Mouse (Mus musculus): ENCODE measurements around the gene Naxd. TPM values are rescaled to one million over a fixed set of nuclear protein-coding genes. Genes with fewer than 3 reads are reported as not detected.
"Not testable (repeated sequence)": the region's sequence is repeated elsewhere in the genome, so short reads cannot be mapped to it uniquely, and the experiment has no call there.

The Naxd gene
- polyA plus RNA-seq, 1 experiment: 3.1 TPM

- H3K4me1 ChIP-seq (ENCODE audit: control insufficient read depth): peaks cover 2% of the 10 kb centered on the region
- TF ChIP-seq TAL1 (IDR thresholded peaks at IDR 0.05; ENCODE audit: low read length) (no peak), GATA1 (IDR thresholded peaks at IDR 0.05; ENCODE audit: low read length) (no peak)
- no peak overlapping the region for H3K4me3 ChIP-seq (replicated peaks)
- no peaks in the 10 kb centered on the region; the same call in 1 of the 2 replicates for H3K36me3 ChIP-seq (ENCODE audit: control insufficient read depth)
- H3K27me3 ChIP-seq (ENCODE audit: control insufficient read depth): no peaks in the 10 kb centered on the region
- no peaks in the 10 kb centered on the region for H3K9me3 ChIP-seq (ENCODE audit: control insufficient read depth, low read length)
These were observed 39.1 kb upstream of the Naxd start for GRCm38 (mm10) chr8:11457981-11458836.

- Histone ChIP-seq H3K27me3 (ENCODE audit: control insufficient read depth) (no peaks in the 10 kb centered on the region), H3K9me3 (ENCODE audit: control insufficient read depth, low read length) (no peaks in the 10 kb centered on the region), H3K4me3 (replicated peaks) (no peak overlapping the region), H3K4me1 (ENCODE audit: control insufficient read depth) (peaks cover 2% of the 10 kb centered on the region), H3K36me3 (ENCODE audit: control insufficient read depth) (no peaks in the 10 kb centered on the region; the same call in 1 of the 2 replicates)
- TF ChIP-seq GATA1 (IDR thresholded peaks at IDR 0.05; ENCODE audit: low read length) (no peak), TAL1 (IDR thresholded peaks at IDR 0.05; ENCODE audit: low read length) (no peak)
These were observed 38.3 kb upstream of the Naxd start for GRCm38 (mm10) chr8:11459016-11459415.

- no peak overlapping the region for H3K4me3 ChIP-seq (replicated peaks)
- no peaks in the 10 kb centered on the region for H3K9me3 ChIP-seq (ENCODE audit: control insufficient read depth, low read length)
- TF ChIP-seq TAL1 (IDR thresholded peaks at IDR 0.05; ENCODE audit: low read length): no peak
- no peak for TF ChIP-seq GATA1 (IDR thresholded peaks at IDR 0.05; ENCODE audit: low read length)
- no peaks in the 10 kb centered on the region for H3K27me3 ChIP-seq (ENCODE audit: control insufficient read depth)
- H3K4me1 ChIP-seq (ENCODE audit: control insufficient read depth): peaks cover 2% of the 10 kb centered on the region
- H3K36me3 ChIP-seq (ENCODE audit: control insufficient read depth): no peaks in the 10 kb centered on the region
These were observed 36.4 kb upstream of the Naxd start for GRCm38 (mm10) chr8:11460934-11461333.

GRCm38 (mm10) chr8:11461847-11462246 is 35.5 kb upstream of the Naxd start:
- no peaks in the 10 kb centered on the region for H3K27me3 ChIP-seq (ENCODE audit: control insufficient read depth)
- no peak for TF ChIP-seq GATA1 (IDR thresholded peaks at IDR 0.05; ENCODE audit: low read length)
- TF ChIP-seq TAL1 (IDR thresholded peaks at IDR 0.05; ENCODE audit: low read length): no peak
- H3K9me3 ChIP-seq (ENCODE audit: control insufficient read depth, low read length): no peaks in the 10 kb centered on the region
- H3K4me1 ChIP-seq (ENCODE audit: control insufficient read depth): peaks cover 2% of the 10 kb centered on the region
- no peaks in the 10 kb centered on the region for H3K36me3 ChIP-seq (ENCODE audit: control insufficient read depth)
- H3K4me3 ChIP-seq (replicated peaks): no peak overlapping the region

GRCm38 (mm10) chr8:11462641-11463040 is 34.7 kb upstream of the Naxd start:
- peaks cover 2% of the 10 kb centered on the region for H3K4me1 ChIP-seq (ENCODE audit: control insufficient read depth)
- H3K36me3 ChIP-seq (ENCODE audit: control insufficient read depth): no peaks in the 10 kb centered on the region
- H3K27me3 ChIP-seq (ENCODE audit: control insufficient read depth): no peaks in the 10 kb centered on the region
- H3K9me3 ChIP-seq (ENCODE audit: control insufficient read depth, low read length): peaks cover 4% of the 10 kb centered on the region
- TF ChIP-seq TAL1 (IDR thresholded peaks at IDR 0.05; ENCODE audit: low read length) (no peak), GATA1 (IDR thresholded peaks at IDR 0.05; ENCODE audit: low read length) (no peak)
- H3K4me3 ChIP-seq (replicated peaks): no peak overlapping the region

- H3K4me3 ChIP-seq (replicated peaks): no peak overlapping the region
- TF ChIP-seq GATA1 (IDR thresholded peaks at IDR 0.05; ENCODE audit: low read length) (no peak), TAL1 (IDR thresholded peaks at IDR 0.05; ENCODE audit: low read length) (no peak)
- H3K4me1 ChIP-seq (ENCODE audit: control insufficient read depth): no peaks in the 10 kb centered on the region
These were observed 33.8 kb upstream of the Naxd start for GRCm38 (mm10) chr8:11463541-11463888.

GRCm38 (mm10) chr8:11463889-11464706 is 33.2 kb upstream of the Naxd start:
- H3K36me3 ChIP-seq (ENCODE audit: control insufficient read depth): no peaks in the 10 kb centered on the region; the same call in 1 of the 2 replicates
- no peaks in the 10 kb centered on the region for H3K4me1 ChIP-seq (ENCODE audit: control insufficient read depth)
- H3K4me3 ChIP-seq (replicated peaks): no peak overlapping the region
- TF ChIP-seq GATA1 (IDR thresholded peaks at IDR 0.05; ENCODE audit: low read length) (no peak), TAL1 (IDR thresholded peaks at IDR 0.05; ENCODE audit: low read length) (no peak)
- H3K27me3 ChIP-seq (ENCODE audit: control insufficient read depth): no peaks in the 10 kb centered on the region
- peaks cover 4% of the 10 kb centered on the region for H3K9me3 ChIP-seq (ENCODE audit: control insufficient read depth, low read length)

More at GRCm38 (mm10) chr8:11463541-11463888, 33.8 kb upstream of the Naxd start:
- Histone ChIP-seq H3K36me3 (ENCODE audit: control insufficient read depth) (no peaks in the 10 kb centered on the region; the same call in 1 of the 2 replicates), H3K27me3 (ENCODE audit: control insufficient read depth) (no peaks in the 10 kb centered on the region), H3K9me3 (ENCODE audit: control insufficient read depth, low read length) (peaks cover 4% of the 10 kb centered on the region)

- H3K9me3 ChIP-seq (ENCODE audit: control insufficient read depth, low read length): peaks cover 4% of the 10 kb centered on the region
- H3K4me1 ChIP-seq (ENCODE audit: control insufficient read depth): no peaks in the 10 kb centered on the region
- no peaks in the 10 kb centered on the region for H3K27me3 ChIP-seq (ENCODE audit: control insufficient read depth)
- TF ChIP-seq TAL1 (IDR thresholded peaks at IDR 0.05; ENCODE audit: low read length): no peak
- no peak for TF ChIP-seq GATA1 (IDR thresholded peaks at IDR 0.05; ENCODE audit: low read length)
- no peak overlapping the region for H3K4me3 ChIP-seq (replicated peaks)
- no peaks in the 10 kb centered on the region; the same call in 1 of the 2 replicates for H3K36me3 ChIP-seq (ENCODE audit: control insufficient read depth)
These were observed 32.7 kb upstream of the Naxd start for GRCm38 (mm10) chr8:11464707-11464964.

- no peaks in the 10 kb centered on the region for H3K4me1 ChIP-seq (ENCODE audit: control insufficient read depth)
- TF ChIP-seq TAL1 (IDR thresholded peaks at IDR 0.05; ENCODE audit: low read length) (no peak), GATA1 (IDR thresholded peaks at IDR 0.05; ENCODE audit: low read length) (no peak)
These were observed 31.7 kb upstream of the Naxd start for GRCm38 (mm10) chr8:11465619-11466018.

GRCm38 (mm10) chr8:11466528-11466927 is 30.8 kb upstream of the Naxd start:
- not testable (repeated sequence) for H3K9me3 ChIP-seq (ENCODE audit: control insufficient read depth, low read length); H3K27me3 ChIP-seq (ENCODE audit: control insufficient read depth); H3K4me1 ChIP-seq (ENCODE audit: control insufficient read depth); H3K4me3 ChIP-seq (replicated peaks); H3K36me3 ChIP-seq (ENCODE audit: control insufficient read depth)

More at GRCm38 (mm10) chr8:11465619-11466018, 31.7 kb upstream of the Naxd start:
- peaks cover 4% of the 10 kb centered on the region for H3K9me3 ChIP-seq (ENCODE audit: control insufficient read depth, low read length)
- no peaks in the 10 kb centered on the region; the same call in 1 of the 2 replicates for H3K36me3 ChIP-seq (ENCODE audit: control insufficient read depth)
- H3K4me3 ChIP-seq (replicated peaks): no peak overlapping the region
- H3K27me3 ChIP-seq (ENCODE audit: control insufficient read depth): no peaks in the 10 kb centered on the region

Measured in erythroblast, embryonic 14.5 days (primary cell).